In the genomic region with DNA sequence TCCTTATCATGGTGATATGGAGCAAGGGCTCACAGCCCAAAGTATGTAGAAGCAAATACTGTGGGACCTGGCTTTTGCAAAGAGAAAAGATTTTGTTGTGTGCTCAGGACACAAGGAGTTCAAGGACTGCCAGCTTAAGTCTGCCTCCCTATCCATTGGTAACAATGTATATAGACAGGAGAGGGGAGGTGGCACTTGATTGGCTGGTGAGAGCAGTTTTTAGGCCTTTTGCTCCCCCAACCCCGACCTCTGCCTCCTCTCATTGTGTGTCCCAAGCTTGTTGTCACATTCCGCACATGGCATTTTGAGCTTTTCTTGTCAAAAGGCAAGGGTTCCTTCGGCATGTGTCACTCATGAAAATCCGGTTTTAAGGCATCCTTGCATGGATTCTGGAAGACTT, we compare ENCODE assay signal across 21 mouse cellular contexts.
"Had no signal": no experiment of that assay in that cellular context is flagged by ENCODE, and none has a peak within 500 bp of the region (broad histone marks: within the 10 kb centered on the region; RNA-seq: fewer than 3 reads in every experiment).

No protein-coding gene starts in this region.

- H3K27ac ChIP-seq: liver, embryonic 15.5 days; lung, embryonic 15.5 days; macrophage had no signal

- ATAC-seq: liver, postnatal 0 days; lung, postnatal 0 days; midbrain, embryonic 13.5 days; midbrain, embryonic 15.5 days had no signal

- H3K27me3 ChIP-seq: liver, embryonic 15.5 days; lung, embryonic 15.5 days; megakaryocyte, embryonic 14.5 days; midbrain, embryonic 13.5 days; midbrain, embryonic 15.5 days; neural tube, embryonic 12.5 days had no signal

- H3K9ac ChIP-seq: liver, embryonic 15.5 days; liver, postnatal 0 days; lung, embryonic 15.5 days; midbrain, embryonic 13.5 days; midbrain, embryonic 15.5 days; neural tube, embryonic 12.5 days had no signal

- H3K4me1 ChIP-seq: liver, embryonic 15.5 days; lung, embryonic 15.5 days; megakaryocyte, embryonic 14.5 days had no signal

- H3K4me2 ChIP-seq: liver, embryonic 15.5 days; lung, embryonic 15.5 days; midbrain, embryonic 11.5 days; midbrain, embryonic 13.5 days; midbrain, embryonic 15.5 days; neural tube, embryonic 12.5 days had no signal

- H3K9me3 ChIP-seq: liver, embryonic 15.5 days; lung, embryonic 15.5 days; midbrain, embryonic 13.5 days; midbrain, embryonic 15.5 days; neural tube, embryonic 12.5 days had no signal

- DNase-seq: liver, postnatal 0 days; lung, adult 2 months; lung, postnatal 14 days; lung, postnatal 36 days; retina, postnatal 1 day; right cerebral cortex, adult 18-20 months; right cerebral cortex, postnatal 25 days; right cerebral cortex, postnatal 4 days; spleen, adult 18-20 months; thymus, adult 18-20 months; thymus, postnatal 14 days; thymus, postnatal 36 days had no signal

- H3K4me3 ChIP-seq: liver, embryonic 15.5 days; lung, embryonic 15.5 days; megakaryocyte, embryonic 14.5 days; midbrain, embryonic 13.5 days; midbrain, embryonic 15.5 days; neural tube, embryonic 12.5 days had no signal

- H3K36me3 ChIP-seq: liver, embryonic 15.5 days; lung, embryonic 15.5 days; midbrain, embryonic 13.5 days; midbrain, embryonic 15.5 days; neural tube, embryonic 12.5 days had no signal
